Mouse (Mus musculus): ENCODE data around the gene Ccna1.

DNA sequence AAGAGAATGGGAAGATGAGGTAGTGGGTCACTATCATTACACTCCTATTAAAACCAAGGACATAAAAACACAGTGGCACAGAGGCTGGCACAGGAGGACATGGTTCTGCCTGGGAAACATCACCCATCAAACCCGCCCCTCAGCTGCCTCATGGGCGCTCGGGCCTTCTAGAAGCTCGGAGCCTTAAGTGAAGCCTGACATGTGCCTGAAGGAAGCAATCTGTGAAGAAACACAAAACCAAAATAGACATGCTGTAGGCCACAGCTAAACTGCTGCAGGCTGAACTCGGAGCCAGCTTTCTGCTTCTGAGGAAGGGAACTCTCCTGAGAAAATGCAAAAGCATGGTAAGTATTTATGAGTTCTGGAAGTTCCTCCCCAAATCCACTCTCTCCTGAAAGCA is 31.6 kb upstream of the Ccna1 start:
- TF ChIP-seq EP300 (optimal IDR thresholded peaks at IDR 0.05) (no peak), CTCF (IDR thresholded peaks at IDR 0.05; ENCODE audit: low read depth) (no peak)
